Mouse (Mus musculus) cerebellum, adult 2 months (tissue): ENCODE data around the gene Abat. TPM values are rescaled to one million over a fixed set of nuclear protein-coding genes. Genes with fewer than 3 reads are reported as not detected.

Experiments
- DNase-seq, 2 experiments: peaks; one replicate each; pipeline ENCODE4 v3.0.0; 2021
- H3K27ac ChIP-seq: fragments of 200-500 bp; 2 replicates; pipeline ENCODE4 v1.5.1; 2012; ENCODE audit warnings: low read length, control low read depth, inconsistent platforms; ENCODE audit not compliant: insufficient read depth
- H3K27me3 ChIP-seq: fragments of 200-500 bp; 2 replicates; pipeline ENCODE4 v1.6.1; 2012; ENCODE audit warnings: inconsistent platforms, mild to moderate bottlenecking, low read length, moderate library complexity; ENCODE audit not compliant: control insufficient read depth, insufficient read depth
- H3K4me1 ChIP-seq: fragments of 200-500 bp; 2 replicates; pipeline ENCODE4 v1.6.1; 2011; ENCODE audit warnings: low read length; ENCODE audit not compliant: control insufficient read depth, insufficient read depth
- H3K4me3 ChIP-seq: fragments of 200-500 bp; replicated peaks from 2 replicates; pipeline ENCODE3; 2011; ENCODE audit warnings: mild to moderate bottlenecking, low read depth, low read length, control low read depth; ENCODE audit not compliant: insufficient read depth
- CTCF ChIP-seq: fragments of 200-500 bp; IDR thresholded peaks from 2 replicates; pipeline ENCODE4 v1.5.1; 2011; ENCODE audit warnings: low read depth, mild to moderate bottlenecking, control low read depth, low read length, moderate library complexity, borderline replicate concordance; ENCODE audit not compliant: insufficient read depth
- POLR2A ChIP-seq: fragments of 200-500 bp; IDR thresholded peaks from 2 replicates; pipeline ENCODE4 v1.6.1; 2011; ENCODE audit warnings: low read length, control low read depth, borderline replicate concordance; ENCODE audit not compliant: insufficient read depth
- WGBS: fragments of 180-500 bp; shearing (Covaris S2); methylation state at CpG from one replicate; pipeline ENCODE4 v1.1.7; 2018; 5-methylcytosine and 5-hydroxymethylcytosine counted together
- polyA plus RNA-seq: library from polyadenylated mRNA; depleted of rRNA; stranded (reverse); fragments of >200 nt; gene quantifications from 2 replicates; pipeline ENCODE4 v1.2.3, GENCODE M21; 2012; rRNA removed

Gene Abat
- polyA plus RNA-seq: 248 and 252 TPM in 2 replicates

DNA sequence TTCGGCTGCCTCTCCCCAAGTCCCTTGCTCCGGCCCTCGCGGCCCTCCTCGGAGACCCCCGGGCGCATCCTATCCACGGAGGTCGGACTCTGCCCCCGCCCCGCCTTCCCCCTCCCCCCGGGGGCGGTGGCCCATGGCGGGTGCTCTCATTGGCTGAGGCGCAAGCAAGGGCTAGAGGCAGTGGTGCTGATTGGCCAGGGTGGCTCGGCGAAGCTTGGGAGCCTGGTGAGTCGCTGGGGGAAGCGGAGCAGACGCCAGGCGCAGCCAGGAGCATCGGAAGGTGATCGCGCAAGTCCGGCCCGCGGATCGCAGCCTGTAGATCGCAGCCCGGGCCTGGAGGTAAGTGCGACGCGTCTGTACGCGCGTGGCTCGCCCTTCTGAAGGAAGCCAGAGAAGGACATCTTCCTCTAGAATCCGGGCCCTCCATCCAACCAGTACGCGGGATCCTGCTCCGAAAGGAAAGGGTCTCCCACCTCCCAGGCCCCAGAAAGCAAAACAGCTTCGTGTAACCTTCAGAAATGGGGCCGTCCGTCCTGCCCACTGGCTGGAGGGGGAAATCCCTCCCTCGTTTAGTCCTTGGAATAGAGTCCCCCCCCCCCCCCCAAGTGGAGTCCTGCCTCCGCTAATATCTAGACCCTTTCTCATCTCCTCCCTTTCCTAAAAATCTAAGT lies at the start of gene Abat:
Gene Abat (plus strand): TSS at position 194 of the 671 bp plus-strand sequence.
- 1% methylated on average over 46 of the region's 46 CpGs for WGBS
- H3K4me1 ChIP-seq: peaks cover 4% of the 10 kb centered on the region; the same call in 1 of the 2 replicates
- H3K27ac ChIP-seq: no peak within 1 kb of the TSS
- TF ChIP-seq CTCF: no peak
- peak; percentile 68; the same call in 1 of the 2 replicates for TF ChIP-seq POLR2A
- peak within 1 kb of the TSS; percentile 84 for H3K4me3 ChIP-seq
- no peaks in the 10 kb centered on the region for H3K27me3 ChIP-seq
- peak; percentile 94 to 96 for DNase-seq

- Histone ChIP-seq H3K4me1 (no peaks in the 10 kb centered on the region), H3K4me3 (no peak overlapping the region), H3K27ac (no peak overlapping the region), H3K27me3 (no peaks in the 10 kb centered on the region; the same call in 1 of the 2 replicates)
- no peak for DNase-seq
- TF ChIP-seq POLR2A (no peak), CTCF (no peak)
- WGBS: 91% methylated on average over 2 of the region's 2 CpGs
Measured at GRCm38 (mm10) chr16:8470132-8470531, 43.1 kb upstream of the Abat start.

DNA sequence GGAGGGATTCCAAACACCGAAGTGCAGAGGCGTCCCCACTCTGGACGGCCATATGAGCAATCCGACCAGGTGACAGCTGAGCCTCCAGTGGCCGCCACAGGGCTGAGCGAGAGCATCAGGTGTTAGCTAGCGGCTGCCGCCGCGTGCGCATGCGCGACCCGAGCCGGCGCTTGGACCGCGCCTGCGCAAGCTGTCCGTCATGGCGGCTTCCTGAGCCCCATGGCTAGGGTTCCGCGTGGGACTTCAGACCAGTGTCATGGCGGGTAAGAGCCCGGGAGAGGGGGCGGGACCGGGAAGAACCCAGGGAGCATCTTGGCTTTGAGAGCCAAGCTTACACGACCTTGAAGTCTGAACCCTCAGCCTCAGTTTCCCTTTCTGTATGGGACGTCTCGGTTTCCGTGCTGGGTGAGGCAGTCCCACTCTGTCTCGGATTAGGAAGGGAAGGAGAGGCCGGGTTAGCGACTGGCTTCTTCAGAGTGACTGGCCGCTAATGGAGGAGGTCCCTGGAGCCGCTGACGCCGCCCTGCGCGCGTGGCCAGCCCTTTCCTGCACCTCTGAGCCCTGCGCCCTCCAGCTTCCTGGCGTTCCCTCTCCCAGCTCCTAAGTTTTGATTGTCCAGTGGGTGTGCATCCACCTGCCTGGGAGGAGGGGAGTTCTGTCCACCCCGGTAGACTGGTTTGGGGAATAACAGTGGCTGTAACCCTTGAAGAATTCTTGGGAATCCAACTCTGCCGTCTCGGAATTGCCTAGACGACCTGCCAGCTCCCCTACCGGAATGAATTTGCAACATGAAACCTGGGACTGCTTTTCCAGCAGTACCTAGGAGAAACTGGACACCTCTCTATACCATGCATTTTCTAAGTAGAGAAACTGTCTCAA lies 42.4 kb upstream of the Abat start, which contains the start of gene Mettl22:
Gene Mettl22 (plus strand): TSS at position 186 of the 879 bp plus-strand sequence.
- under 1% methylated on average over 48 of the region's 48 CpGs for WGBS
- Histone ChIP-seq H3K4me1 (no peaks in the 10 kb centered on the region), H3K27ac (0 out of 2 replicates have a peak within 1 kb of the TSS, but pooled peaks have one; percentile 11), H3K27me3 (no peaks in the 10 kb centered on the region; the same call in 1 of the 2 replicates), H3K4me3 (peak within 1 kb of the TSS; percentile 91)
- peak; percentile 92 for DNase-seq
- peak; percentile 7; the same call in 1 of the 2 replicates for TF ChIP-seq CTCF
- peak; percentile 52; the same call in 1 of the 2 replicates for TF ChIP-seq POLR2A

- Histone ChIP-seq H3K27ac (no peak overlapping the region), H3K27me3 (no peaks in the 10 kb centered on the region), H3K4me1 (no peaks in the 10 kb centered on the region), H3K4me3 (no peak overlapping the region)
- no peak for DNase-seq
- WGBS: 91% methylated on average over 9 of the region's 9 CpGs
- no peak for TF ChIP-seq POLR2A
- no peak for TF ChIP-seq CTCF
Measured at GRCm38 (mm10) chr16:8487396-8488005, 25.7 kb upstream of the Abat start.

- Histone ChIP-seq H3K4me1 (no peaks in the 10 kb centered on the region), H3K4me3 (no peak overlapping the region), H3K27ac (no peak overlapping the region), H3K27me3 (no peaks in the 10 kb centered on the region)
- peak in 1 of 2 experiments; percentile 23 for DNase-seq
- 23% methylated on average over 5 of the region's 5 CpGs for WGBS
- TF ChIP-seq POLR2A: no peak
- no peak for TF ChIP-seq CTCF
Measured at GRCm38 (mm10) chr16:8489340-8489739, 23.9 kb upstream of the Abat start.

DNA sequence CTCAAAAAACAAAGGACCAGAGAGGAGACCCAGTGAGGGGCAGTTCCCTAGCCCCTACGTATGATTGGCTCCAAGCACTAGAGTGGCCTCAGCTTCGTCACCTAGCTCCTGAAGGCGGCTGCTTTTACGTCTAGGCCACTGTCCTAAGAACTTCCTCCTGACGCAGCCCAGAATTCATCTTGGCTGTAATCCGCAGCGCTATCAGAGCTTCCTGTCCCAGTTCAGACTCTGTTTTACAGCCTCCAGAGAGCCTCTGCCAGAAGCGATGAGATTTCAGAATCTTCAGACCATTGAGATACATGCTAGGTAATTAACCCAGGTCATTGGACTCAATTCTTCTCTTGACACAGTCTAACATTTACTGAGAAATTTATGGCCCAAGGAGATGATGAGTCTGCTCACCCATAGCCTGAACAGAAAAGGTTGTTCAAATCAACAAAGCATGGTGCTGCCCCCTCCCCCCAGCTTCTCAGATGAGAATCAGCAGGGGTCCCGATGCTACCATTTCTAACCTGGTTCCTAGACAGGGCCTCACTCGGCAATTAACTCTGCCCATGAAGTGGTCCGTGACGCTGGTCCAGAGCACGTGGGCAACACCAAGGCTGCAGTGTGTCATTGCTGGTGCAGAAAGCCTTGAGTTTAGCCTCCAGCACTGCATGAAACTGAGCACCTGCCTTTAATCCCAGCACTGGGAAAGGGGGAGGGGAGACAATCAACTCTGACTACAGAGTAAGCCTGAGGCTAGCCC lies 21.3 kb upstream of the Abat start:
- DNase-seq: no peak
- H3K4me1 ChIP-seq: no peaks in the 10 kb centered on the region
- H3K27ac ChIP-seq: no peak overlapping the region
- 52% methylated on average over 13 of the region's 13 CpGs for WGBS
- no peaks in the 10 kb centered on the region for H3K27me3 ChIP-seq
- TF ChIP-seq CTCF: no peak
- no peak overlapping the region for H3K4me3 ChIP-seq

GRCm38 (mm10) chr16:8494268-8494667 lies 19.0 kb upstream of the Abat start:
- no peak for TF ChIP-seq POLR2A
- peak; percentile 91 for TF ChIP-seq CTCF
- DNase-seq: peak; percentile 59 to 67
- H3K4me1 ChIP-seq: no peaks in the 10 kb centered on the region
- WGBS: 25% methylated on average over 4 of the region's 4 CpGs
- no peak overlapping the region for H3K27ac ChIP-seq
- no peaks in the 10 kb centered on the region for H3K27me3 ChIP-seq
- H3K4me3 ChIP-seq: no peak overlapping the region
